8 mouse cellular contexts compared by ENCODE assay signal in the genomic region with DNA sequence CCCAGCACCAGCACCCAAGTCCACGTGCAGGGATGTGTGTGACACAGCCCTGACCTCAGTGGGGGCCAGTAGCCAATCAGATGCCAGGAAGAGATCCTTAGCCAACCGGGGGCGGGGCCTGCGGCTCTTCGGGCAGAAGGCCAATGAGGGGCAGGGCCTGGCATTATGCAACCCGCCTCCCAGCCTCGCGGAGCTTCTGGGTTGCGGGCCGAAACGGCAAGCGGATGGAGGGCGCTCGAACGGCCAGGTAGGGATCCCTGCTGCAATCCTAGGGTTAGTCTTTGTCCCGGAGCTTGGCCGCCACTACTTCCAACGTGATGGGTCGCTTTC. TPM values are rescaled to one million over a fixed set of nuclear protein-coding genes. Genes with fewer than 3 reads are reported as not detected.
DNase-seq lines count a peak whose midpoint lies in the region; ATAC-seq and TF ChIP-seq lines count a peak whose summit lies in the region.

No protein-coding gene starts in this region.

- H3K36me3 ChIP-seq in heart, embryonic 11.5 days (ENCODE audit: control insufficient read depth, insufficient read depth, low read length) = peaks cover 15% of the 10 kb centered on the region
- peaks cover 33% of the 10 kb centered on the region for H3K36me3 ChIP-seq in kidney, postnatal 0 days (ENCODE audit: insufficient read depth, low read length)
- peaks cover 10% of the 10 kb centered on the region for H3K36me3 ChIP-seq in liver, embryonic 11.5 days (ENCODE audit: control insufficient read depth, insufficient read depth, low read length)
- peaks cover 19% of the 10 kb centered on the region for H3K36me3 ChIP-seq in myocyte (ENCODE audit: control insufficient read depth, insufficient read depth)

- TF ChIP-seq POLR2A in bone marrow, adult 2 months (IDR thresholded peaks at IDR 0.05; ENCODE audit: borderline replicate concordance, control insufficient read depth, low read depth, low read length) = peak; percentile 48; the same call in 1 of the 2 replicates
- peak; percentile 65 for TF ChIP-seq POLR2A in myocyte (IDR thresholded peaks at IDR 0.05; ENCODE audit: insufficient read length, low read depth)

- peaks cover 13% of the 10 kb centered on the region; the same call in 1 of the 2 replicates for H3K4me1 ChIP-seq in bone marrow, adult 2 months (ENCODE audit: control insufficient read depth, insufficient read depth, low read length)
- H3K4me1 ChIP-seq in heart, embryonic 11.5 days (ENCODE audit: control insufficient read depth, insufficient read depth, low read length) = peaks cover 48% of the 10 kb centered on the region
- H3K4me1 ChIP-seq in kidney, postnatal 0 days (replicated peaks; ENCODE audit: insufficient read depth, low read length) = peaks cover 20% of the 10 kb centered on the region; the same call in 1 of the 2 replicates
- H3K4me1 ChIP-seq in liver, embryonic 11.5 days (replicated peaks; ENCODE audit: control insufficient read depth, insufficient read depth, low read length) = peaks cover 46% of the 10 kb centered on the region

- ATAC-seq in erythroblast, adult 5-6 weeks (replicated peaks; ENCODE audit: low FRiP score, poor library complexity, severe bottlenecking) = peak; percentile 60
- ATAC-seq in heart, embryonic 11.5 days (replicated peaks; ENCODE audit: insufficient number of reproducible peaks, low FRiP score, low TSS enrichment) = peak; percentile 55
- ATAC-seq in kidney, postnatal 0 days (replicated peaks; ENCODE audit: low FRiP score, low read depth) = peak; percentile 6; the same call in 1 of the 2 replicates
- ATAC-seq in liver, embryonic 11.5 days (replicated peaks; ENCODE audit: low FRiP score) = peak; percentile 62

- no peak for TF ChIP-seq CTCF in bone marrow, adult 2 months (IDR thresholded peaks at IDR 0.05; ENCODE audit: control insufficient read depth, insufficient read depth, low read length)
- 0 out of 2 replicates have a peak, but pooled peaks have one; percentile 7 for TF ChIP-seq CTCF in kidney, postnatal 0 days (IDR thresholded peaks at IDR 0.05; ENCODE audit: low read depth)

- peak overlapping the region; percentile 5 for H3ac ChIP-seq in myocyte (ENCODE audit: control insufficient read depth, insufficient read length)

- peak overlapping the region; percentile 92 for H3K27ac ChIP-seq in bone marrow, adult 2 months (ENCODE audit: control insufficient read depth, insufficient read depth, low read depth, low read length, poor library complexity)
- H3K27ac ChIP-seq in heart, embryonic 11.5 days (ENCODE audit: low read depth, low read length) = peak overlapping the region; percentile 96
- H3K27ac ChIP-seq in kidney, postnatal 0 days = peak overlapping the region; percentile 98
- H3K27ac ChIP-seq in liver, embryonic 11.5 days (ENCODE audit: low read depth, low read length) = peak overlapping the region; percentile 77

- H3K9me3 ChIP-seq in heart, embryonic 11.5 days (replicated peaks; ENCODE audit: control insufficient read depth, low read length) = no peaks in the 10 kb centered on the region
- no peaks in the 10 kb centered on the region for H3K9me3 ChIP-seq in kidney, postnatal 0 days (replicated peaks; ENCODE audit: low read length)
- no peaks in the 10 kb centered on the region for H3K9me3 ChIP-seq in liver, embryonic 11.5 days (ENCODE audit: control insufficient read depth, low read length)

- peak overlapping the region; percentile 70 for H3K4me3 ChIP-seq in bone marrow, adult 2 months (replicated peaks; ENCODE audit: control insufficient read depth, low read depth, low read length)
- peak overlapping the region; percentile 58 for H3K4me3 ChIP-seq in heart, embryonic 11.5 days (ENCODE audit: low read depth, low read length)
- peak overlapping the region; percentile 38 for H3K4me3 ChIP-seq in kidney, postnatal 0 days (replicated peaks; ENCODE audit: low read depth, low read length)
- peak overlapping the region; percentile 63 for H3K4me3 ChIP-seq in liver, embryonic 11.5 days (ENCODE audit: low read depth, low read length)
- H3K4me3 ChIP-seq in myocyte = peak overlapping the region; percentile 40

- DNase-seq in 3T3-L1 (ENCODE audit: low read depth, low spot score) = peak; percentile 96
- peak; percentile 95 for DNase-seq in kidney, postnatal 0 days (ENCODE audit: low spot score)
- peak; percentile 89 for DNase-seq in liver, embryonic 11.5 days (ENCODE audit: low spot score)
- DNase-seq in spleen, postnatal 4 days (ENCODE audit: low spot score in 2 of 2) = peak; percentile 96

- peak overlapping the region; percentile 69 for H3K9ac ChIP-seq in heart, embryonic 11.5 days (ENCODE audit: low read depth, low read length)
- H3K9ac ChIP-seq in kidney, postnatal 0 days (ENCODE audit: low read depth, low read length) = peak overlapping the region; percentile 58
- H3K9ac ChIP-seq in liver, embryonic 11.5 days (ENCODE audit: low read depth, low read length) = peak overlapping the region; percentile 71

- peaks cover 10% of the 10 kb centered on the region for H3K79me2 ChIP-seq in myocyte (ENCODE audit: control insufficient read depth, insufficient read depth)

- H3K27me3 ChIP-seq in heart, embryonic 11.5 days (ENCODE audit: control insufficient read depth, insufficient read depth, low read length) = no peaks in the 10 kb centered on the region
- no peaks in the 10 kb centered on the region for H3K27me3 ChIP-seq in kidney, postnatal 0 days (ENCODE audit: insufficient read depth, low read length)
- H3K27me3 ChIP-seq in liver, embryonic 11.5 days (replicated peaks; ENCODE audit: control insufficient read depth, insufficient read depth, low read length) = no peaks in the 10 kb centered on the region
- H3K27me3 ChIP-seq in myocyte (ENCODE audit: control insufficient read depth, insufficient read depth, insufficient read length) = no peaks in the 10 kb centered on the region

- WGBS in bone marrow, adult 2 months = 1% methylated on average over 19 of the region's 19 CpGs
- under 1% methylated on average over 19 of the region's 19 CpGs for WGBS in heart, embryonic 11.5 days (ENCODE audit: insufficient replicate concordance)
- WGBS in kidney, postnatal 0 days = under 1% methylated on average over 19 of the region's 19 CpGs
- 0% methylated on average over 19 of the region's 19 CpGs for WGBS in liver, embryonic 11.5 days

- peak overlapping the region; percentile 94 for H3K4me2 ChIP-seq in heart, embryonic 11.5 days
- peak overlapping the region; percentile 59 for H3K4me2 ChIP-seq in kidney, postnatal 0 days (ENCODE audit: low read length)
- H3K4me2 ChIP-seq in liver, embryonic 11.5 days = peak overlapping the region; percentile 99
- H3K4me2 ChIP-seq in myocyte (ENCODE audit: low read depth) = peak overlapping the region; percentile 99

RNA-seq across cellular contexts. Expression of gene Per1, which starts 3.7 kb away (rescaled TPM):
- 28.8 and 46.2 TPM in 2 replicates for polyA plus RNA-seq in bone marrow, adult 2 months (2011; ENCODE audit: insufficient read depth, insufficient read length, low replicate concordance, missing spikeins)
- 2.3 and 3.1 TPM in 2 replicates for total RNA-seq in erythroblast, adult 5-6 weeks (2015; ENCODE audit: low replicate concordance)
- total RNA-seq in erythroblast, adult 5-6 weeks (2017; ENCODE audit: low replicate concordance) = 1.7 and 1.9 TPM in 2 replicates
- polyA plus RNA-seq in heart, embryonic 11.5 days (2014; fragmentation: Nextera tagmentation; extraction: Ambion mirVana) = 6.2 and 6.3 TPM in 2 replicates
- 7.4 and 9.9 TPM in 2 replicates for polyA plus RNA-seq in kidney, postnatal 0 days (2015; fragmentation: Nextera tagmentation; extraction: Ambion mirVana)
- 6.2 and 6.6 TPM in 2 replicates for polyA plus RNA-seq in liver, embryonic 11.5 days (2014; fragmentation: Nextera tagmentation; extraction: Ambion mirVana)
- 8.9 TPM for polyA plus RNA-seq in myocyte (2012; fragmentation: generic; extraction: Trizol)

RNA-seq across cellular contexts. Expression of gene Vamp2, which starts 10.4 kb away (rescaled TPM):
- polyA plus RNA-seq in bone marrow, adult 2 months (2011; ENCODE audit: insufficient read depth, insufficient read length, low replicate concordance, missing spikeins) = 50.5 and 55.9 TPM in 2 replicates
- 50.3 and 58.7 TPM in 2 replicates for total RNA-seq in erythroblast, adult 5-6 weeks (2015; ENCODE audit: low replicate concordance)
- 12.4 and 17.8 TPM in 2 replicates for total RNA-seq in erythroblast, adult 5-6 weeks (2017; ENCODE audit: low replicate concordance)
- polyA plus RNA-seq in heart, embryonic 11.5 days (2014; fragmentation: Nextera tagmentation; extraction: Ambion mirVana) = 89.7 and 94.7 TPM in 2 replicates
- polyA plus RNA-seq in kidney, postnatal 0 days (2015; fragmentation: Nextera tagmentation; extraction: Ambion mirVana) = 66.7 and 67.7 TPM in 2 replicates
- polyA plus RNA-seq in liver, embryonic 11.5 days (2014; fragmentation: Nextera tagmentation; extraction: Ambion mirVana) = 47.2 and 56.0 TPM in 2 replicates
- 51.8 TPM for polyA plus RNA-seq in myocyte (2012; fragmentation: generic; extraction: Trizol)

RNA-seq across cellular contexts. Expression of gene Hes7, which starts 21.5 kb away (rescaled TPM):
- 1.1 TPM in 1 of 2 replicates, not detected in the other for polyA plus RNA-seq in bone marrow, adult 2 months (2011; ENCODE audit: insufficient read depth, insufficient read length, low replicate concordance, missing spikeins)
- not detected in 2 replicates for total RNA-seq in erythroblast, adult 5-6 weeks (2015; ENCODE audit: low replicate concordance)
- not detected in 2 replicates for total RNA-seq in erythroblast, adult 5-6 weeks (2017; ENCODE audit: low replicate concordance)
- polyA plus RNA-seq in heart, embryonic 11.5 days (2014; fragmentation: Nextera tagmentation; extraction: Ambion mirVana) = 0.35 and 0.64 TPM in 2 replicates
- polyA plus RNA-seq in kidney, postnatal 0 days (2015; fragmentation: Nextera tagmentation; extraction: Ambion mirVana) = 0.42 and 0.50 TPM in 2 replicates
- 0.55 and 0.59 TPM in 2 replicates for polyA plus RNA-seq in liver, embryonic 11.5 days (2014; fragmentation: Nextera tagmentation; extraction: Ambion mirVana)
- 0.28 TPM for polyA plus RNA-seq in myocyte (2012; fragmentation: generic; extraction: Trizol)

RNA-seq across cellular contexts. Expression of gene 9130213A22Rik, which starts 23.7 kb away (rescaled TPM):
- not detected in 2 replicates for polyA plus RNA-seq in bone marrow, adult 2 months (2011; ENCODE audit: insufficient read depth, insufficient read length, low replicate concordance, missing spikeins)
- not detected in 2 replicates for total RNA-seq in erythroblast, adult 5-6 weeks (2015; ENCODE audit: low replicate concordance)
- not detected in 2 replicates for total RNA-seq in erythroblast, adult 5-6 weeks (2017; ENCODE audit: low replicate concordance)
- polyA plus RNA-seq in heart, embryonic 11.5 days (2014; fragmentation: Nextera tagmentation; extraction: Ambion mirVana) = 0.32 and 0.49 TPM in 2 replicates
- polyA plus RNA-seq in kidney, postnatal 0 days (2015; fragmentation: Nextera tagmentation; extraction: Ambion mirVana) = 0.25 and 0.31 TPM in 2 replicates
- polyA plus RNA-seq in liver, embryonic 11.5 days (2014; fragmentation: Nextera tagmentation; extraction: Ambion mirVana) = 0.10 and 0.22 TPM in 2 replicates
- 0.78 TPM for polyA plus RNA-seq in myocyte (2012; fragmentation: generic; extraction: Trizol)

RNA-seq across cellular contexts. Expression of gene Aloxe3, which starts 27.0 kb away (rescaled TPM):
- 0.82 TPM in 1 of 2 replicates, not detected in the other for polyA plus RNA-seq in bone marrow, adult 2 months (2011; ENCODE audit: insufficient read depth, insufficient read length, low replicate concordance, missing spikeins)
- not detected in 2 replicates for total RNA-seq in erythroblast, adult 5-6 weeks (2015; ENCODE audit: low replicate concordance)
- total RNA-seq in erythroblast, adult 5-6 weeks (2017; ENCODE audit: low replicate concordance) = 0.51 TPM in 1 of 2 replicates, not detected in the other
- 0.37 and 0.39 TPM in 2 replicates for polyA plus RNA-seq in heart, embryonic 11.5 days (2014; fragmentation: Nextera tagmentation; extraction: Ambion mirVana)
- 0.54 and 0.69 TPM in 2 replicates for polyA plus RNA-seq in kidney, postnatal 0 days (2015; fragmentation: Nextera tagmentation; extraction: Ambion mirVana)
- polyA plus RNA-seq in liver, embryonic 11.5 days (2014; fragmentation: Nextera tagmentation; extraction: Ambion mirVana) = 0.48 TPM in 1 of 2 replicates, not detected in the other
- polyA plus RNA-seq in myocyte (2012; fragmentation: generic; extraction: Trizol) = 0.01 TPM

Comparison
In these comparisons a context has a peak if more than half of its experiments do, and no peak if none do; other contexts are left out.
1. Peak in every context shown above with its lines: DNase-seq, ATAC-seq, H3K4me3 ChIP-seq and H3K27ac ChIP-seq.
2. ATAC-seq: peak in every context shown above with its lines; median percentile 62 in liver, embryonic 11.5 days; 60 in erythroblast, adult 5-6 weeks; 55 in heart, embryonic 11.5 days; 6 in kidney, postnatal 0 days.